Mouse (Mus musculus) stomach, postnatal 0 days (tissue): Measurements from ENCODE around the gene Dock2.

Experiments used
- CTCF ChIP-seq: IDR thresholded peaks from 2 replicates; pipeline ENCODE4 v1.5.1; 2016; ENCODE audit warnings: antibody characterized with exemption, low read depth, mild to moderate bottlenecking, moderate library complexity
- EP300 ChIP-seq: optimal IDR thresholded peaks from 2 replicates; pipeline ENCODE3; 2016; ENCODE audit warnings: antibody characterized with exemption

DNA sequence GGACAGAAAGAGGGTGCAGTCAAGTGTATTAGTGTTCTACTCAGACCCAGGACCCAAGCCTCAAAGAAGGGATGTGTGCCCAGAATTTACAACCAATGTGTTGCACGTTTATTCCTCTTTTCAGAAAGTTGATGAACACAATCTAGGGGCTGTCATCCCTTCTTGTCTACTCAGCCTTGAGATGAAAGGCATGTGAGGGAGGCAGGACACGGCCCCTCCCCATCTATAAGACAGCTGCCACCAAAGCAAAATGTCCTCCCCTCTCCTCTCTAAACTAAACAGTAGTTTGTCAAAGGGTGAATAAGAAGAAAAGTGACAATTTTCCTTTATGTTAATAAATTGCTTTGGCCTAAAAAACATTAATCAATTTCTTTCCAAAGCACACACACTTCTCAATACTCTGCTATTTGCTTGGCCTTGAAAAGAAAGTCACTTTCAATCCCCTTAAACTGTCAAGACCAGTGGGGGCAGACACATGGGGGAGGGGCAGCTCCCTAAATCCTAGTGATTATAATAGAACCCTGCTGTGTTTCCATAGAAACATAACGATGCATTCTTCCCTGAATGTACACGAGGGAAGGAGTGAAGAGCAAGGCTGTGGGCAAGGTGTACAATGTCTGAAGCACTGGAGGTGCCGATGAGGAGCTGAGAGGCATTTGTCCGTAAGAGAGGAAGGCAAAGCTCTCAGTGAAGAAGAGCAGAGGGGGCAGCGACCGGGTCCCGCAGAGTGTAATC is 367.6 kb downstream of the Dock2 start:
- TF ChIP-seq CTCF = no peak
- TF ChIP-seq EP300 = no peak
